Mouse (Mus musculus): ENCODE data around the gene Ift20.

- peak; percentile 50 for TF ChIP-seq CTCF (IDR thresholded peaks at IDR 0.05)
- no peak for TF ChIP-seq POLR2A (IDR thresholded peaks at IDR 0.05; ENCODE audit: insufficient read depth, low read depth, low read length)
- no peak for TF ChIP-seq EP300 (IDR thresholded peaks at IDR 0.05; ENCODE audit: insufficient read depth, low read depth, low read length)
Observed at GRCm38 (mm10) chr11:78557241-78557640, 21.1 kb downstream of the Ift20 start.

Measured in heart, adult 2 months (tissue).